Mouse (Mus musculus) myocyte (in vitro differentiated cells): Measurements from ENCODE around the gene Sub1. TPM values are rescaled to one million over a fixed set of nuclear protein-coding genes. Genes with fewer than 3 reads are reported as not detected.

ENCODE experiments used
- H3K27me3 ChIP-seq: one replicate; pipeline ENCODE4 v1.6.1; 2011; ENCODE audit not compliant: control insufficient read depth, insufficient read depth, insufficient read length
- H3K36me3 ChIP-seq: one replicate; pipeline ENCODE4 v1.6.1; 2011; ENCODE audit not compliant: control insufficient read depth, insufficient read depth
- H3K4me2 ChIP-seq: one replicate; pipeline ENCODE4 v1.6.1; 2011; ENCODE audit warnings: low read depth, control low read depth
- H3K4me3 ChIP-seq: one replicate; pipeline ENCODE4 v1.5.1; 2011; ENCODE audit warnings: mild to moderate bottlenecking, control low read depth, moderate library complexity
- H3K79me2 ChIP-seq: one replicate; pipeline ENCODE4 v1.6.1; 2011; ENCODE audit not compliant: control insufficient read depth, insufficient read depth
- H3ac ChIP-seq: one replicate; pipeline ENCODE4 v1.6.1; 2011; ENCODE audit not compliant: control insufficient read depth, insufficient read length
- CEBPB ChIP-seq: IDR thresholded peaks from 2 replicates; pipeline ENCODE4 v1.6.1; 2011; ENCODE audit warnings: mild to moderate bottlenecking, moderate library complexity; ENCODE audit not compliant: poor library complexity, insufficient read depth, severe bottlenecking
- E2F4 ChIP-seq: IDR thresholded peaks from one replicate; pipeline ENCODE4 v1.6.1; 2011; ENCODE audit warnings: mild to moderate bottlenecking, control low read depth, moderate library complexity; ENCODE audit not compliant: insufficient read depth
- MAX ChIP-seq: IDR thresholded peaks from one replicate; pipeline ENCODE4 v1.6.1; 2011; ENCODE audit warnings: low read depth, mild to moderate bottlenecking, control low read depth
- MYOD1 ChIP-seq, 3 experiments: IDR thresholded peaks; one replicate each; pipeline ENCODE4 v1.6.1; 2011; ENCODE audit warnings: control low read depth in 2 of 3, low read depth in 2 of 3, mild to moderate bottlenecking in 2 of 3, moderate library complexity in 1 of 3; ENCODE audit not compliant: insufficient read length in 2 of 3, control insufficient read depth in 1 of 3
- MYOG ChIP-seq, 3 experiments: IDR thresholded peaks; one replicate each; pipeline ENCODE4 v1.6.1; 2011; ENCODE audit warnings: control low read depth in 2 of 3, low read depth in 2 of 3, mild to moderate bottlenecking in 2 of 3; ENCODE audit not compliant: insufficient read length in 2 of 3, control insufficient read depth in 1 of 3, insufficient read depth in 1 of 3
- POLR2A ChIP-seq: IDR thresholded peaks from one replicate; pipeline ENCODE4 v1.6.1; 2011; ENCODE audit warnings: low read depth, mild to moderate bottlenecking, control low read depth, moderate library complexity; ENCODE audit not compliant: insufficient read length
- POLR2AphosphoS2 ChIP-seq: IDR thresholded peaks from one replicate; pipeline ENCODE4 v1.6.1; 2011; ENCODE audit warnings: low read depth, control low read depth; ENCODE audit not compliant: insufficient read length
- REST ChIP-seq: IDR thresholded peaks from one replicate; pipeline ENCODE4 v1.6.1; 2011; ENCODE audit warnings: mild to moderate bottlenecking, control low read depth, moderate library complexity; ENCODE audit not compliant: insufficient read depth, insufficient read length
- SRF ChIP-seq: IDR thresholded peaks from one replicate; pipeline ENCODE4 v1.6.1; 2011; ENCODE audit warnings: low read depth; ENCODE audit not compliant: control insufficient read depth, insufficient read length
- TCF12 ChIP-seq: IDR thresholded peaks from one replicate; pipeline ENCODE4 v1.6.1; 2011; ENCODE audit warnings: mild to moderate bottlenecking, control low read depth; ENCODE audit not compliant: poor library complexity, insufficient read depth, severe bottlenecking
- TCF3 ChIP-seq: IDR thresholded peaks from one replicate; pipeline ENCODE4 v1.6.1; 2011; ENCODE audit warnings: low read depth, control low read depth; ENCODE audit not compliant: insufficient read length
- USF1 ChIP-seq: IDR thresholded peaks from one replicate; pipeline ENCODE4 v1.6.1; 2011; ENCODE audit warnings: low read depth, mild to moderate bottlenecking, control low read depth, moderate library complexity
- polyA plus RNA-seq: library from polyadenylated mRNA; unstranded; fragments of >200 nt; fragmentation: generic; extraction: Trizol; gene quantifications from one replicate; pipeline ENCODE4 v1.2.1, GENCODE M21; 2012; ENCODE audit warnings: missing spikeins

The Sub1 gene
- polyA plus RNA-seq, 1 experiment, result 156 TPM

GRCm38 (mm10) chr15:12032512-12032911 is 35.7 kb upstream of the Sub1 start:
- Histone ChIP-seq H3K36me3 (no peaks in the 10 kb centered on the region), H3K4me3 (no peak overlapping the region), H3K27me3 (peaks cover 5% of the 10 kb centered on the region), H3K79me2 (no peaks in the 10 kb centered on the region), H3ac (no peak overlapping the region), H3K4me2 (no peak overlapping the region)
- TF ChIP-seq POLR2AphosphoS2 (no peak), USF1 (no peak), MYOD1 (IDR thresholded peaks at IDR 0.05; ENCODE audit: control insufficient read depth in 1 of 3, insufficient read length in 2 of 3, low read depth in 2 of 3) (no peak), MYOG (IDR thresholded peaks at IDR 0.05; ENCODE audit: control insufficient read depth in 1 of 3, insufficient read depth in 1 of 3, insufficient read length in 2 of 3, low read depth in 2 of 3) (no peak)

GRCm38 (mm10) chr15:12031861-12032260 is 35.1 kb upstream of the Sub1 start:
- Histone ChIP-seq H3ac (no peak overlapping the region), H3K79me2 (no peaks in the 10 kb centered on the region), H3K4me3 (no peak overlapping the region), H3K27me3 (peaks cover 11% of the 10 kb centered on the region), H3K4me2 (no peak overlapping the region), H3K36me3 (no peaks in the 10 kb centered on the region)
- no peak for TF ChIP-seq MAX
- TF ChIP-seq SRF, result no peak
- TF ChIP-seq E2F4, result no peak
- no peak for TF ChIP-seq MYOD1 (IDR thresholded peaks at IDR 0.05; ENCODE audit: control insufficient read depth in 1 of 3, insufficient read length in 2 of 3, low read depth in 2 of 3)
- TF ChIP-seq REST, result no peak

GRCm38 (mm10) chr15:12030221-12030620 is 33.4 kb upstream of the Sub1 start:
- no peak for TF ChIP-seq CEBPB
- TF ChIP-seq MYOG (IDR thresholded peaks at IDR 0.05; ENCODE audit: control insufficient read depth in 1 of 3, insufficient read depth in 1 of 3, insufficient read length in 2 of 3, low read depth in 2 of 3), result no peak
- no peak for TF ChIP-seq MAX
- TF ChIP-seq MYOD1 (IDR thresholded peaks at IDR 0.05; ENCODE audit: control insufficient read depth in 1 of 3, insufficient read length in 2 of 3, low read depth in 2 of 3), result no peak
- no peak for TF ChIP-seq E2F4
- TF ChIP-seq POLR2AphosphoS2, result no peak
- TF ChIP-seq TCF3, result no peak
- no peak for TF ChIP-seq SRF
- TF ChIP-seq TCF12, result no peak
- no peak for TF ChIP-seq REST
- TF ChIP-seq USF1, result no peak
- no peak for TF ChIP-seq POLR2A
- no peaks in the 10 kb centered on the region for H3K79me2 ChIP-seq
- no peak overlapping the region for H3ac ChIP-seq
- peaks cover 20% of the 10 kb centered on the region for H3K27me3 ChIP-seq
- no peak overlapping the region for H3K4me2 ChIP-seq
- no peak overlapping the region for H3K4me3 ChIP-seq
- H3K36me3 ChIP-seq, result no peaks in the 10 kb centered on the region

GRCm38 (mm10) chr15:12027807-12028206 is 31.0 kb upstream of the Sub1 start:
- Histone ChIP-seq H3ac (no peak overlapping the region), H3K79me2 (no peaks in the 10 kb centered on the region), H3K4me2 (no peak overlapping the region), H3K27me3 (peaks cover 37% of the 10 kb centered on the region), H3K4me3 (no peak overlapping the region), H3K36me3 (no peaks in the 10 kb centered on the region)
- TF ChIP-seq TCF12 (no peak), MAX (no peak), CEBPB (no peak), TCF3 (no peak), MYOD1 (IDR thresholded peaks at IDR 0.05; ENCODE audit: control insufficient read depth in 1 of 3, insufficient read length in 2 of 3, low read depth in 2 of 3) (no peak), USF1 (no peak), POLR2AphosphoS2 (no peak), SRF (no peak), REST (no peak)

GRCm38 (mm10) chr15:12026932-12027450 is 30.2 kb upstream of the Sub1 start:
- H3K4me2 ChIP-seq, result no peak overlapping the region
- H3K27me3 ChIP-seq, result peaks cover 39% of the 10 kb centered on the region
- no peaks in the 10 kb centered on the region for H3K79me2 ChIP-seq
- H3K36me3 ChIP-seq, result no peaks in the 10 kb centered on the region
- no peak overlapping the region for H3ac ChIP-seq
- H3K4me3 ChIP-seq, result no peak overlapping the region
- TF ChIP-seq MYOG (IDR thresholded peaks at IDR 0.05; ENCODE audit: control insufficient read depth in 1 of 3, insufficient read depth in 1 of 3, insufficient read length in 2 of 3, low read depth in 2 of 3), result no peak

GRCm38 (mm10) chr15:12026026-12026425 is 29.2 kb upstream of the Sub1 start:
- H3K4me3 ChIP-seq, result no peak overlapping the region
- H3ac ChIP-seq, result no peak overlapping the region
- no peaks in the 10 kb centered on the region for H3K79me2 ChIP-seq
- TF ChIP-seq POLR2A, result no peak
- TF ChIP-seq POLR2AphosphoS2, result no peak
- no peak for TF ChIP-seq CEBPB
- no peak for TF ChIP-seq MAX
- TF ChIP-seq MYOG (IDR thresholded peaks at IDR 0.05; ENCODE audit: control insufficient read depth in 1 of 3, insufficient read depth in 1 of 3, insufficient read length in 2 of 3, low read depth in 2 of 3), result no peak
- no peak for TF ChIP-seq TCF3
- no peak for TF ChIP-seq REST
- no peak for TF ChIP-seq SRF
- no peak for TF ChIP-seq MYOD1 (IDR thresholded peaks at IDR 0.05; ENCODE audit: control insufficient read depth in 1 of 3, insufficient read length in 2 of 3, low read depth in 2 of 3)
- TF ChIP-seq E2F4, result no peak
- TF ChIP-seq USF1, result no peak
- peaks cover 41% of the 10 kb centered on the region for H3K27me3 ChIP-seq
- no peak overlapping the region for H3K4me2 ChIP-seq
- H3K36me3 ChIP-seq, result no peaks in the 10 kb centered on the region
